ENCODE assay signal across 18 mouse cellular contexts in genomic region chr12:16379415-16379814, GRCm38 (mm10).
DNase-seq lines count a peak whose midpoint lies in the region; ATAC-seq lines count a peak whose summit lies in the region.
"Had no signal": no experiment of that assay in that cellular context is flagged by ENCODE, and none has a peak within 500 bp of the region (broad histone marks: within the 10 kb centered on the region; RNA-seq: fewer than 3 reads in every experiment).

No protein-coding gene starts in this region.

- no peaks in the 10 kb centered on the region for H3K36me3 ChIP-seq in forebrain, embryonic 16.5 days (ENCODE audit: control insufficient read depth, insufficient read depth)
- no peaks in the 10 kb centered on the region for H3K36me3 ChIP-seq in forebrain, embryonic 13.5 days (ENCODE audit: poor library complexity, severe bottlenecking)
- H3K36me3 ChIP-seq in heart, embryonic 12.5 days, result no peaks in the 10 kb centered on the region
- H3K36me3 ChIP-seq: limb, embryonic 12.5 days; liver, embryonic 13.5 days had no signal

- H3K27ac ChIP-seq in forebrain, embryonic 16.5 days (ENCODE audit: low read length), result no peak overlapping the region
- H3K27ac ChIP-seq in forebrain, embryonic 13.5 days, result no peak overlapping the region
- no peak overlapping the region for H3K27ac ChIP-seq in heart, embryonic 12.5 days (ENCODE audit: poor library complexity, severe bottlenecking)
- H3K27ac ChIP-seq: kidney, postnatal 0 days; limb, embryonic 12.5 days; liver, embryonic 13.5 days; macrophage; stomach, postnatal 0 days had no signal

- 73% methylated on average over 2 of the region's 2 CpGs for WGBS in forebrain, embryonic 16.5 days
- 80% methylated on average over 2 of the region's 2 CpGs for WGBS in forebrain, embryonic 13.5 days
- 68% methylated on average over 2 of the region's 2 CpGs for WGBS in heart, embryonic 12.5 days

- no peak overlapping the region for H3K9ac ChIP-seq in forebrain, embryonic 16.5 days (replicated peaks; ENCODE audit: low read depth, low read length)
- no peak overlapping the region for H3K9ac ChIP-seq in forebrain, embryonic 13.5 days
- H3K9ac ChIP-seq in heart, embryonic 12.5 days, result no peak overlapping the region
- H3K9ac ChIP-seq: limb, embryonic 12.5 days; liver, embryonic 13.5 days had no signal

- H3K4me1 ChIP-seq in forebrain, embryonic 16.5 days (replicated peaks; ENCODE audit: control insufficient read depth, insufficient read depth, low read length), result no peaks in the 10 kb centered on the region
- H3K4me1 ChIP-seq in forebrain, embryonic 13.5 days, result no peaks in the 10 kb centered on the region
- no peaks in the 10 kb centered on the region for H3K4me1 ChIP-seq in heart, embryonic 12.5 days (replicated peaks)
- H3K4me1 ChIP-seq: limb, embryonic 12.5 days; liver, embryonic 13.5 days had no signal

- intact Hi-C loops in heart, postnatal 10 days (cut with DNase I), result no loop called here

- H3K4me3 ChIP-seq in forebrain, embryonic 16.5 days (replicated peaks; ENCODE audit: low read length), result no peak overlapping the region
- no peak overlapping the region for H3K4me3 ChIP-seq in forebrain, embryonic 13.5 days
- H3K4me3 ChIP-seq in heart, embryonic 12.5 days, result no peak overlapping the region
- H3K4me3 ChIP-seq: limb, embryonic 12.5 days; liver, embryonic 13.5 days had no signal

- H3K4me2 ChIP-seq in forebrain, embryonic 16.5 days (ENCODE audit: low read length), result no peak overlapping the region
- H3K4me2 ChIP-seq in forebrain, embryonic 13.5 days, result no peak overlapping the region
- H3K4me2 ChIP-seq in heart, embryonic 12.5 days, result no peak overlapping the region
- H3K4me2 ChIP-seq: limb, embryonic 12.5 days; liver, embryonic 13.5 days; midbrain, embryonic 11.5 days had no signal

- H3K27me3 ChIP-seq in forebrain, embryonic 16.5 days (replicated peaks; ENCODE audit: control insufficient read depth, insufficient read depth, low read length), result no peaks in the 10 kb centered on the region
- no peaks in the 10 kb centered on the region for H3K27me3 ChIP-seq in forebrain, embryonic 13.5 days
- no peaks in the 10 kb centered on the region for H3K27me3 ChIP-seq in heart, embryonic 12.5 days (replicated peaks)
- H3K27me3 ChIP-seq: limb, embryonic 12.5 days; liver, embryonic 13.5 days had no signal

- peak; percentile 68 to 69 for DNase-seq in heart, postnatal 10 days
- peak; percentile 29 to 42 for DNase-seq in right cerebral cortex, postnatal 10 days (ENCODE audit: low spot score in 2 of 2)
- DNase-seq in right cerebral cortex, postnatal 4 days, result no peak
- no peak for DNase-seq in kidney, postnatal 14 days
- DNase-seq in layer of hippocampus, adult 11-12 months (ENCODE audit: low spot score), result no peak
- DNase-seq: gastrocnemius, postnatal 10 days; kidney, adult 11 months; liver, embryonic 13.5 days; right cerebral cortex, postnatal 25 days had no signal

- H3K9me3 ChIP-seq in forebrain, embryonic 16.5 days (ENCODE audit: control insufficient read depth, low read length), result no peaks in the 10 kb centered on the region
- H3K9me3 ChIP-seq in forebrain, embryonic 13.5 days (replicated peaks), result no peaks in the 10 kb centered on the region
- H3K9me3 ChIP-seq in heart, embryonic 12.5 days (replicated peaks), result no peaks in the 10 kb centered on the region
- H3K9me3 ChIP-seq: limb, embryonic 12.5 days; liver, embryonic 13.5 days had no signal

- ATAC-seq in forebrain, embryonic 16.5 days, result peak; percentile 40
- no peak for ATAC-seq in forebrain, embryonic 13.5 days
- ATAC-seq in heart, embryonic 12.5 days (ENCODE audit: insufficient number of reproducible peaks, low FRiP score), result no peak
- ATAC-seq: hindbrain, embryonic 16.5 days had no signal

Comparison
In these comparisons a context has a peak if more than half of its experiments do, and no peak if none do; other contexts are left out.
1. DNase-seq: peak in heart, postnatal 10 days (2 of 2) and right cerebral cortex, postnatal 10 days (2 of 2); none in right cerebral cortex, postnatal 4 days (single experiment), kidney, postnatal 14 days (single experiment) and layer of hippocampus, adult 11-12 months (single experiment).